Mouse (Mus musculus) brain, adult 2 months (tissue): Measurements from ENCODE around the gene Wdfy1.

ENCODE experiments used
- DNase-seq: peaks from one replicate; pipeline ENCODE4 v3.0.0; 2011; ENCODE audit warnings: low read depth, low spot score

The Wdfy1 gene

GRCm38 (mm10) chr1:79775927-79776458 is at the start of gene Wdfy1, which contains the start of gene Mrpl44:
Gene Wdfy1, minus strand, starts transcription at chr1:79776143.
Gene Mrpl44, plus strand, starts transcription at chr1:79776018.
- DNase-seq, result peak; percentile 99

GRCm38 (mm10) chr1:79823951-79824633 is 48.1 kb upstream of the Wdfy1 start:
- DNase-seq, result peak; percentile 36

GRCm38 (mm10) chr1:79822806-79823525 is 47.0 kb upstream of the Wdfy1 start:
- peak; percentile 27 for DNase-seq

- DNase-seq, result peak; percentile 51
Measured at GRCm38 (mm10) chr1:79819296-79819879, 43.4 kb upstream of the Wdfy1 start.

- DNase-seq, result no peak
Measured at GRCm38 (mm10) chr1:79815446-79815845, 39.5 kb upstream of the Wdfy1 start.

GRCm38 (mm10) chr1:79809447-79809846 is 33.5 kb upstream of the Wdfy1 start:
- no peak for DNase-seq

- peak; percentile 58 for DNase-seq
Measured at GRCm38 (mm10) chr1:79806865-79807264, 30.9 kb upstream of the Wdfy1 start.

GRCm38 (mm10) chr1:79803614-79804013 is 27.7 kb upstream of the Wdfy1 start:
- DNase-seq, result no peak

GRCm38 (mm10) chr1:79802858-79803427 is 27.0 kb upstream of the Wdfy1 start:
- no peak for DNase-seq

GRCm38 (mm10) chr1:79797084-79797483 is 21.1 kb upstream of the Wdfy1 start:
- DNase-seq, result no peak

GRCm38 (mm10) chr1:79786267-79786927 is 10.5 kb upstream of the Wdfy1 start:
- peak; percentile 72 for DNase-seq

- DNase-seq, result no peak
Measured at GRCm38 (mm10) chr1:79782433-79782832, 6.5 kb upstream of the Wdfy1 start.

GRCm38 (mm10) chr1:79778011-79778410 is 2.1 kb upstream of the Wdfy1 start:
- no peak for DNase-seq

- no peak for DNase-seq
Measured at GRCm38 (mm10) chr1:79774164-79774780, 1.7 kb downstream of the Wdfy1 start.

GRCm38 (mm10) chr1:79768231-79768630 is 7.7 kb downstream of the Wdfy1 start:
- DNase-seq, result no peak

- no peak for DNase-seq
Measured at GRCm38 (mm10) chr1:79764483-79764882, 11.5 kb downstream of the Wdfy1 start.

GRCm38 (mm10) chr1:79764031-79764430 is 11.9 kb downstream of the Wdfy1 start:
- no peak for DNase-seq

- DNase-seq, result peak; percentile 47
Measured at GRCm38 (mm10) chr1:79762282-79763250, 13.4 kb downstream of the Wdfy1 start.

GRCm38 (mm10) chr1:79761917-79762271 is 14.0 kb downstream of the Wdfy1 start:
- DNase-seq, result no peak
